ENCODE assay signal across 19 mouse cellular contexts in the genomic region with DNA sequence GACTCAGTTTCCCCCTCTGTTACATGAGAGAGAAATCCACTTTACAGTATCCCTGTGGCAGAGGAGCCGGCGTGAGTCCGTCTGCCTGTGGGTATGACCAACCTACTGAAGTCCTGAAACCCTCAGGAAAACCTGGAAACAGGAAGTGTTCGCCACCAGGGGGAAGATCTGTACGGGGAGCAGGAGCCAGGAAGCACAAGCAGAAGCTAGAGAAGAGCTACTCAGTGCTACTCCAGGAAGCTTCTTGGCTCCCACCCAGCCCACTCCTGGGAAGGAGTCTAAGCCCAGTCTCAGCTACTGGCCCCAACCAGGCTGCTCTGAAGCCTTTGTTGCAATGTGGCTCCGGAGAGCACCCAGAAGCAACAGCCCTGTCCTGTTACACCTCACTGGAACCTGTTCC.
DNase-seq lines count a peak whose midpoint lies in the region; TF ChIP-seq lines count a peak whose summit lies in the region.
"Had no signal": no experiment of that assay in that cellular context is flagged by ENCODE, and none has a peak within 500 bp of the region (broad histone marks: within the 10 kb centered on the region; RNA-seq: fewer than 3 reads in every experiment).

No protein-coding gene starts in this region.

- peak; percentile 59 to 71 for DNase-seq in cerebellum, postnatal 10 days
- DNase-seq in cerebellum, adult 9-10 months: no peak
- no peak for DNase-seq in layer of hippocampus, adult 2 months (ENCODE audit: low spot score in 2 of 2)
- no peak for DNase-seq in layer of hippocampus, postnatal 10 days (ENCODE audit: low spot score in 2 of 2)
- DNase-seq in right cerebral cortex, postnatal 14 days: peak; percentile 58
- no peak for DNase-seq in right cerebral cortex, postnatal 36 days (ENCODE audit: low spot score in 2 of 2)
- no peak for DNase-seq in layer of hippocampus, adult 9-10 months (ENCODE audit: low spot score)
- no peak for DNase-seq in B cell, adult 2 months
- DNase-seq: adrenal gland, adult 2 months; cerebellum, adult 8-10 months; gastrocnemius, adult 2 months; kidney, adult 18-20 months; kidney, postnatal 25 days; liver, embryonic 13.5 days; midbrain, embryonic 14.5 days; thymus, postnatal 25 days had no signal

- no peak overlapping the region for H3K27ac ChIP-seq in layer of hippocampus, adult 2 months
- H3K27ac ChIP-seq: forebrain, embryonic 15.5 days; gastrocnemius, adult 2 months; hindbrain, embryonic 15.5 days; liver, embryonic 13.5 days had no signal

- peak; percentile 17 for TF ChIP-seq CTCF in layer of hippocampus, adult 2 months (conservative IDR thresholded peaks at IDR 0.05)

- no peak overlapping the region for H3K4me3 ChIP-seq in layer of hippocampus, adult 2 months
- H3K4me3 ChIP-seq: forebrain, embryonic 15.5 days; gastrocnemius, adult 2 months; heart, embryonic 12.5 days; hindbrain, embryonic 15.5 days; liver, embryonic 13.5 days had no signal

Comparison
In these comparisons a context has a peak if more than half of its experiments do, and no peak if none do; other contexts are left out.
1. DNase-seq: peak in cerebellum, postnatal 10 days (2 of 2) and right cerebral cortex, postnatal 14 days (single experiment); none in cerebellum, adult 9-10 months (single experiment), layer of hippocampus, adult 2 months (0 of 2), layer of hippocampus, postnatal 10 days (0 of 2), right cerebral cortex, postnatal 36 days (0 of 2), layer of hippocampus, adult 9-10 months (single experiment) and B cell, adult 2 months (0 of 2).